In the genomic region with DNA sequence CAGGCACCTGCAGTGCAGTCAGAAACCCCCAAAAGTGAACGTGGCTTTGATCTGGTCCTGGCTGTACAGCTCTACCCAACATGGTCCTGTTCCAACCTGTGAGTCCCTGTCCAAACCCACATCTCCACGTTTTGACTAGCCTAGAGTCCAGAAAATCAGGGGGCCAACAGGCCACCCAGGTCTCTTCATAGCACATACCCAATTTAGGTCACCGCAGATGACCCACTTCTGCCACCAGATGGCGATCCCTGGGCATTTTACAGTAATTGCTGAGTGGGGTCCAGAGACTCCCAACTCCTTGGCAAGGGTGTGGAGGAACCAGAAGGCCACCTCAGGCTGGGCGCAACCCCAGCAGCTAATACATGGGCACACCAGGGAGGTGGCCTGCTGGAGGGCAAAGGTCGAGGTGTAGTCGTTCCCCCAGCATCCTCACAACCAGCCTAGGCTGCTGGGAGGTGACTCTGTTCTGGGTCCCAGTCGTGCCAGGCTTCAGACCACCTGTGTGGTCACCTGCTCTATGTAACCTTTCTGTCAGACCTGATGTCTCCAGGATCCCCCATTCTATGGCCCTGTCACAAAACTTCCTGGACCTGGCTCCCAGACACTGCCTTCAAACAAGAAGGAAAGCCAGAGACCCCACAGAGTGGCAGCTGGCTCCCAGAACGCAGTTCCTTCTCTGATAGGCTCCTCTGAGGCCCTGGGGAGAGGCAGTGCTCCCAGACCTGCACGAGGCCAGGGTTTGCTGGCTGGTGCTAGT, we compare ENCODE assay signal across 8 mouse cellular contexts. TPM values are rescaled to one million over a fixed set of nuclear protein-coding genes. Genes with fewer than 3 reads are reported as not detected.
DNase-seq lines count a peak whose midpoint lies in the region; ATAC-seq and TF ChIP-seq lines count a peak whose summit lies in the region.

No protein-coding gene starts in this region.

- no peak overlapping the region for H3K4me3 ChIP-seq in heart, adult 2 months
- no peak overlapping the region for H3K4me3 ChIP-seq in stomach, embryonic 16.5 days (replicated peaks; ENCODE audit: low read length)

- no peaks in the 10 kb centered on the region for H3K4me1 ChIP-seq in heart, adult 2 months (ENCODE audit: control insufficient read depth, insufficient read depth, low read length)
- peaks cover 17% of the 10 kb centered on the region for H3K4me1 ChIP-seq in stomach, embryonic 16.5 days (ENCODE audit: control insufficient read depth, insufficient read depth, low read length)

- no peaks in the 10 kb centered on the region for H3K9me3 ChIP-seq in stomach, embryonic 16.5 days (replicated peaks; ENCODE audit: control insufficient read depth, low read length)

- H3K4me2 ChIP-seq in stomach, embryonic 16.5 days (ENCODE audit: low read depth, low read length), result no peak overlapping the region

- TF ChIP-seq POLR2A in heart, adult 2 months (IDR thresholded peaks at IDR 0.05; ENCODE audit: insufficient read depth, low read depth, low read length), result no peak

- no peaks in the 10 kb centered on the region for H3K27me3 ChIP-seq in heart, adult 2 months (ENCODE audit: control insufficient read depth, insufficient read depth, low read length)
- H3K27me3 ChIP-seq in stomach, embryonic 16.5 days (ENCODE audit: control insufficient read depth, insufficient read depth, low read length), result no peaks in the 10 kb centered on the region

- intact Hi-C loops in heart, adult 2 months (cut with DNase I), result loop anchor here (1.0 to 2.0 kb wide), 3 partner anchors 35 to 276 kb away; no protein-coding TSS in a partner anchor

- no peaks in the 10 kb centered on the region for H3K36me3 ChIP-seq in heart, adult 2 months (ENCODE audit: control insufficient read depth, insufficient read depth, low read length)
- no peaks in the 10 kb centered on the region for H3K36me3 ChIP-seq in stomach, embryonic 16.5 days (ENCODE audit: control insufficient read depth, insufficient read depth, low read length)

- peak; percentile 64 to 70 for DNase-seq in layer of hippocampus, postnatal 10 days (ENCODE audit: low spot score in 2 of 2)
- no peak for DNase-seq in layer of hippocampus, adult 18-20 months (ENCODE audit: low spot score in 2 of 2)
- DNase-seq in brain, adult 2 months (ENCODE audit: low read depth, low spot score), result peak; percentile 84
- peak; percentile 46 to 64 for DNase-seq in heart, adult 2 months
- DNase-seq in kidney, adult 18-20 months, result peak; percentile 68
- DNase-seq in lung, postnatal 36 days, result peak; percentile 80

- peak; percentile 94 for TF ChIP-seq CTCF in heart, adult 2 months (IDR thresholded peaks at IDR 0.05)

- no peak overlapping the region for H3K9ac ChIP-seq in heart, adult 2 months (ENCODE audit: low read depth, low read length)
- H3K9ac ChIP-seq in stomach, embryonic 16.5 days (ENCODE audit: low read length), result no peak overlapping the region

- peak; percentile 38; the same call in 1 of the 2 replicates for ATAC-seq in stomach, embryonic 16.5 days (ENCODE audit: insufficient read depth, low FRiP score)
- ATAC-seq in activated CD4-positive, CD25-positive, alpha-beta regulatory T cell, adult 4 months, result no peak

- 39% methylated on average over 10 of the region's 10 CpGs for WGBS in heart, adult 2 months
- WGBS in stomach, embryonic 16.5 days, result 33% methylated on average over 10 of the region's 10 CpGs

- no peak overlapping the region; the same call in 1 of the 2 replicates for H3K27ac ChIP-seq in heart, adult 2 months
- no peak overlapping the region for H3K27ac ChIP-seq in stomach, embryonic 16.5 days (ENCODE audit: low read length)

- H3K79me2 ChIP-seq in heart, adult 2 months (replicated peaks; ENCODE audit: control insufficient read depth, insufficient read depth, low read length), result no peaks in the 10 kb centered on the region

- TF ChIP-seq EP300 in heart, adult 2 months (IDR thresholded peaks at IDR 0.05; ENCODE audit: insufficient read depth, low read depth, low read length), result 0 out of 2 replicates have a peak, but pooled peaks have one; percentile 55

RNA-seq across cellular contexts. Expression of a gene that starts 16.6 kb away (rescaled TPM):
- 100 to 1,000 TPM; 136 to 148 TPM for total RNA-seq in layer of hippocampus, postnatal 10 days (2021)
- total RNA-seq in layer of hippocampus, adult 18-20 months (2021), result 100 to 1,000 TPM; 205 to 215 TPM
- 1 to 10 TPM; 3.6 to 4.7 TPM for total RNA-seq in heart, adult 2 months (2021)
- 10.3 and 12.1 TPM in 2 replicates for polyA plus RNA-seq in heart, adult 2 months (2012; rRNA removed)
- polyA plus RNA-seq in stomach, embryonic 16.5 days (2015; fragmentation: Nextera tagmentation; extraction: Ambion mirVana), result 1.9 and 3.3 TPM in 2 replicates
- polyA plus RNA-seq in activated CD4-positive, CD25-positive, alpha-beta regulatory T cell, adult 4 months (2017; shearing (Covaris generic)), result not detected

RNA-seq across cellular contexts. Expression of a gene that starts 56.3 kb away (rescaled TPM):
- total RNA-seq in layer of hippocampus, postnatal 10 days (2021), result 10 to 100 TPM; 44.3 to 53.4 TPM
- total RNA-seq in layer of hippocampus, adult 18-20 months (2021), result 10 to 100 TPM; 31.7 to 32.5 TPM
- total RNA-seq in heart, adult 2 months (2021), result 10 to 100 TPM in 1 of 2 experiments, 1 to 10 TPM in 1; 9.3 to 10.7 TPM
- polyA plus RNA-seq in heart, adult 2 months (2012; rRNA removed), result 3.7 and 6.5 TPM in 2 replicates
- 11.8 and 12.0 TPM in 2 replicates for polyA plus RNA-seq in stomach, embryonic 16.5 days (2015; fragmentation: Nextera tagmentation; extraction: Ambion mirVana)
- 1 to 10 TPM; 1.2 to 1.5 TPM for polyA plus RNA-seq in activated CD4-positive, CD25-positive, alpha-beta regulatory T cell, adult 4 months (2017; shearing (Covaris generic))

Comparison
In these comparisons a context has a peak if more than half of its experiments do, and no peak if none do; other contexts are left out.
1. DNase-seq: peak in layer of hippocampus, postnatal 10 days (2 of 2), brain, adult 2 months (single experiment), heart, adult 2 months (2 of 2), kidney, adult 18-20 months (single experiment) and lung, postnatal 36 days (single experiment); none in layer of hippocampus, adult 18-20 months (0 of 2).
2. RNA of a gene that starts 16.6 kb away (total RNA-seq): 205 to 215 TPM in layer of hippocampus, adult 18-20 months and 136 to 148 TPM in layer of hippocampus, postnatal 10 days; 3.6 to 4.7 TPM in heart, adult 2 months; every median in the first group is over 10 times any median in the second.